Mouse (Mus musculus) ES-E14 (cell line): ENCODE results near the gene Chchd4.

Experiments used
- ZC3H11A ChIP-seq: IDR thresholded peaks from 2 replicates; pipeline ENCODE4 v1.6.1; 2012; ENCODE audit warnings: low read depth, mild to moderate bottlenecking, inconsistent platforms, low read length, borderline replicate concordance
- ZNF384 ChIP-seq: IDR thresholded peaks from 2 replicates; pipeline ENCODE4 v1.6.1; 2012; ENCODE audit warnings: low read depth, low read length, inconsistent platforms

GRCm38 (mm10) chr6:91472319-91472718 is 1.0 kb downstream of the Chchd4 start:
- TF ChIP-seq ZC3H11A, result no peak
- no peak for TF ChIP-seq ZNF384
